In the genomic region with DNA sequence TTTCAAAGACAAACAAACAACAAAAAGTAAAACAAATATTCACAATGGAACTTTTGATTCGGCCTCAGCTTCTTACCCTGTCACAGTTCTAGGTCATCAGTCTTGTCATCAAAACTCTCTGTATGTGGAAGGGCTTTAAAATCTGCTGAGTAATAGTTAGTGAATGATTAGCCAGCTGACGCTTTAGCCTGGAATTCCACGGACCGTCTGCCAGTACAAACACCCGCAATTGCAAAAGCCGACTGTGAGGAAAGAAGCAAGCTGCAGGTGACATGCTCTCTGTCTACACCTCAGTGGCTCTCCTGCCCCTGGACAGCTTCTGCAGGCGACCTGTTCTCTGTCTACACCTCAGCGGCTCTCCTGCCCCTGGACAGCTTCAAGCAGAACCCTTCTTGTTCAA, we compare ENCODE assay signal across 9 mouse cellular contexts. TPM values are rescaled to one million over a fixed set of nuclear protein-coding genes. Genes with fewer than 3 reads are reported as not detected.
DNase-seq lines count a peak whose midpoint lies in the region.
"Had no signal": no experiment of that assay in that cellular context is flagged by ENCODE, and none has a peak within 500 bp of the region (broad histone marks: within the 10 kb centered on the region; RNA-seq: fewer than 3 reads in every experiment).

No protein-coding gene starts in this region.

- 20% methylated on average over 8 of the region's 8 CpGs for WGBS in large intestine, adult 2 months

- DNase-seq in urinary bladder, postnatal 14 days (ENCODE audit: low spot score), result peak; percentile 39
- no peak for DNase-seq in urinary bladder, adult 2 months (ENCODE audit: low spot score)
- peak; percentile 25 for DNase-seq in heart, postnatal 4 days
- DNase-seq in large intestine, adult 2 months (ENCODE audit: low read depth, low spot score), result peak; percentile 87
- DNase-seq in B cell, adult 2 months, result no peak
- DNase-seq in layer of hippocampus, adult 8-10 months (ENCODE audit: low spot score in 2 of 2), result no peak
- no peak for DNase-seq in testis, postnatal 10 days (ENCODE audit: low spot score)
- DNase-seq: left cerebral cortex, postnatal 4 days had no signal

RNA-seq across cellular contexts. Expression of a gene that starts 8.1 kb away (rescaled TPM):
- polyA plus RNA-seq in urinary bladder, adult 2 months (2012; rRNA removed), result 125 and 170 TPM in 2 replicates
- 100 to 1,000 TPM; 472 to 511 TPM for total RNA-seq in heart, postnatal 4 days (2021)
- polyA plus RNA-seq in large intestine, adult 2 months (2012; rRNA removed), result 50.3 and 59.2 TPM in 2 replicates
- total RNA-seq in layer of hippocampus, adult 8-10 months (2022), result 10 to 100 TPM; 39.1 to 69.2 (median 53.5) TPM

RNA-seq across cellular contexts. Expression of a gene that starts 14.9 kb away (rescaled TPM):
- polyA plus RNA-seq in urinary bladder, adult 2 months (2012; rRNA removed), result 0.48 and 0.84 TPM in 2 replicates
- total RNA-seq in heart, postnatal 4 days (2021), result 100 to 1,000 TPM; 252 to 264 TPM
- 19.7 and 24.7 TPM in 2 replicates for polyA plus RNA-seq in large intestine, adult 2 months (2012; rRNA removed)
- total RNA-seq in layer of hippocampus, adult 8-10 months (2022), result 1 to 10 TPM in 3 of 4 experiments, not detected in 1; 1.7 to 3.1 (median 2.7) TPM
- total RNA-seq: monocyte, adult 5-6 weeks had no signal

RNA-seq across cellular contexts. Expression of a gene that starts 16.1 kb away (rescaled TPM):
- polyA plus RNA-seq in urinary bladder, adult 2 months (2012; rRNA removed), result 0.43 and 0.49 TPM in 2 replicates
- total RNA-seq in heart, postnatal 4 days (2021), result 100 to 1,000 TPM; 281 to 294 TPM
- 13.5 and 18.0 TPM in 2 replicates for polyA plus RNA-seq in large intestine, adult 2 months (2012; rRNA removed)
- total RNA-seq in layer of hippocampus, adult 8-10 months (2022), result 10 to 100 TPM; 14.1 to 21.7 (median 16.7) TPM

RNA-seq across cellular contexts. Expression of a gene that starts 19.8 kb away (rescaled TPM):
- 13.8 and 14.8 TPM in 2 replicates for polyA plus RNA-seq in urinary bladder, adult 2 months (2012; rRNA removed)
- total RNA-seq in heart, postnatal 4 days (2021), result 10 to 100 TPM; 19.7 to 21.0 TPM
- polyA plus RNA-seq in large intestine, adult 2 months (2012; rRNA removed), result 6.3 and 7.7 TPM in 2 replicates
- 1 to 10 TPM; 3.9 to 9.4 (median 7.0) TPM for total RNA-seq in layer of hippocampus, adult 8-10 months (2022)

RNA-seq across cellular contexts. Expression of a gene that starts 20.4 kb away (rescaled TPM):
- polyA plus RNA-seq in urinary bladder, adult 2 months (2012; rRNA removed), result 0.60 TPM in 1 of 2 replicates, not detected in the other
- total RNA-seq in heart, postnatal 4 days (2021), result 100 to 1,000 TPM; 424 to 425 TPM
- 17.4 and 19.2 TPM in 2 replicates for polyA plus RNA-seq in large intestine, adult 2 months (2012; rRNA removed)
- 10 to 100 TPM; 18.6 to 28.1 (median 23.5) TPM for total RNA-seq in layer of hippocampus, adult 8-10 months (2022)
- total RNA-seq: monocyte, adult 5-6 weeks had no signal

Comparison
In these comparisons a context has a peak if more than half of its experiments do, and no peak if none do; other contexts are left out.
1. DNase-seq: peak in urinary bladder, postnatal 14 days (single experiment), heart, postnatal 4 days (single experiment) and large intestine, adult 2 months (single experiment); none in urinary bladder, adult 2 months (single experiment), B cell, adult 2 months (0 of 2), layer of hippocampus, adult 8-10 months (0 of 2) and testis, postnatal 10 days (single experiment).
2. RNA of a gene that starts 8.1 kb away (total RNA-seq): 472 to 511 TPM in heart, postnatal 4 days; 39.1 to 69.2 TPM in layer of hippocampus, adult 8-10 months; every median in the first group is over 4 times any median in the second.
3. RNA of a gene that starts 14.9 kb away (total RNA-seq): 252 to 264 TPM in heart, postnatal 4 days; 1.7 to 3.1 TPM in layer of hippocampus, adult 8-10 months; every median in the first group is over 10 times any median in the second.
4. RNA of a gene that starts 16.1 kb away (total RNA-seq): 281 to 294 TPM in heart, postnatal 4 days; 14.1 to 21.7 TPM in layer of hippocampus, adult 8-10 months; every median in the first group is over 10 times any median in the second.